Mouse (Mus musculus): ENCODE measurements around the gene Sdhaf1. TPM values are rescaled to one million over a fixed set of nuclear protein-coding genes. Genes with fewer than 3 reads are reported as not detected.

Sdhaf1 gene
- polyA plus RNA-seq, 1 experiment: 0.47 TPM

- no peaks in the 10 kb centered on the region for H3K36me3 ChIP-seq (ENCODE audit: control insufficient read depth)
- H3K4me3 ChIP-seq (replicated peaks): no peak overlapping the region
- H3K9me3 ChIP-seq (ENCODE audit: control insufficient read depth, low read length): no peaks in the 10 kb centered on the region
- peaks cover 32% of the 10 kb centered on the region for H3K27me3 ChIP-seq (ENCODE audit: control insufficient read depth)
- no peaks in the 10 kb centered on the region for H3K4me1 ChIP-seq (ENCODE audit: control insufficient read depth)
- TF ChIP-seq GATA1 (IDR thresholded peaks at IDR 0.05; ENCODE audit: low read length) (no peak), TAL1 (IDR thresholded peaks at IDR 0.05; ENCODE audit: low read length) (no peak)
Observed at GRCm38 (mm10) chr7:30331887-30332286, 8.2 kb upstream of the Sdhaf1 start.

DNA sequence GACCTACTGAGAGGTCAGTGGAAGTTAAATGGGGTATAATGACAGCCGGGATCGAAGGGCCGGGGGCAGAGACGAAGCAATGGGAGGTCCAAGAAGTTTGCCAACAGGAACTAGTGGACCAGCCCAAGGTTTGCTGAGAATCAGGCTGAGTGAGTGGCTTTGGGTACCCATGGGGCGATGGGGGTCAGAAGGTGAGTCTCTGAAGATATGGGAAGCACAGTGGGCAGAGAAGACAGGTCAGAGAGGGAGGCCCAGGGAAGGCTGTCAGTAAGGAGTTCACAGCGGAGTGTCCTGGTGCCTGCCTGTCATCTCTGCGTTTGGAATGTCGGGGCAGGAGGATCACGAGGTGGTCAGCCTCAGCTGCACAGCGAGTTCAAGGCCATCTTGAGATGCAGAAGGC is 4.7 kb upstream of the Sdhaf1 start:
- Histone ChIP-seq H3K9me3 (ENCODE audit: control insufficient read depth, low read length) (0 out of 2 replicates have a peak, but pooled peaks cover 3% of the 10 kb centered on the region), H3K4me1 (ENCODE audit: control insufficient read depth) (no peaks in the 10 kb centered on the region), H3K4me3 (replicated peaks) (no peak overlapping the region), H3K27me3 (ENCODE audit: control insufficient read depth) (peaks cover 13% of the 10 kb centered on the region), H3K36me3 (ENCODE audit: control insufficient read depth) (no peaks in the 10 kb centered on the region)
- TF ChIP-seq GATA1 (IDR thresholded peaks at IDR 0.05; ENCODE audit: low read length): no peak
- TF ChIP-seq TAL1 (IDR thresholded peaks at IDR 0.05; ENCODE audit: low read length): no peak

- Histone ChIP-seq H3K27me3 (ENCODE audit: control insufficient read depth) (peaks cover 12% of the 10 kb centered on the region), H3K4me3 (replicated peaks) (no peak overlapping the region), H3K9me3 (ENCODE audit: control insufficient read depth, low read length) (0 out of 2 replicates have a peak, but pooled peaks cover 3% of the 10 kb centered on the region), H3K36me3 (ENCODE audit: control insufficient read depth) (no peaks in the 10 kb centered on the region), H3K4me1 (ENCODE audit: control insufficient read depth) (peaks cover 10% of the 10 kb centered on the region)
- TF ChIP-seq TAL1 (IDR thresholded peaks at IDR 0.05; ENCODE audit: low read length): no peak
- no peak for TF ChIP-seq GATA1 (IDR thresholded peaks at IDR 0.05; ENCODE audit: low read length)
Observed at GRCm38 (mm10) chr7:30327140-30327539, 3.4 kb upstream of the Sdhaf1 start.

DNA sequence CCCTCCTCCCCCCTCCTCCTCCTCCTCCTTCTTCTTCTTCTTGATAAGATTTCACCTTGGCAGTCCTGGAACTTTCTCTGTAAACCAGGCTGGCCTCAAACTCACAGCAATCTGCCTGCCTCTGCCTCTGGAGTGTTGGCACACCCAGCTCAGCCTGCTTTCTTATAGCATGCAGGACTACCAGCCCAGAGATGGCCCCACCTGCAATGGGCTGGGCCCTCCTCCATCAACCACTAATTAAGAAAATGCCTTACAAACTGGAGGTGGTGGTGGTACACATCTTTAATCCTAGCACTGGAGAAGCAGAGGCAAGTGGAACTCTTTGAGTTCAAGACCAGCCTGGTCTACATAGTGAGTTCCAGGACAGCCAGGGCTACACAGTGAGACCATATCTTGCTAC is 2.7 kb upstream of the Sdhaf1 start:
- TF ChIP-seq TAL1 (IDR thresholded peaks at IDR 0.05; ENCODE audit: low read length) (no peak), GATA1 (IDR thresholded peaks at IDR 0.05; ENCODE audit: low read length) (no peak)
- H3K9me3 ChIP-seq (ENCODE audit: control insufficient read depth, low read length): 0 out of 2 replicates have a peak, but pooled peaks cover 3% of the 10 kb centered on the region

GRCm38 (mm10) chr7:30325364-30325763 is 1.7 kb upstream of the Sdhaf1 start:
- H3K27me3 ChIP-seq (ENCODE audit: control insufficient read depth): peaks cover 6% of the 10 kb centered on the region
- H3K4me1 ChIP-seq (ENCODE audit: control insufficient read depth): peaks cover 26% of the 10 kb centered on the region
- TF ChIP-seq TAL1 (IDR thresholded peaks at IDR 0.05; ENCODE audit: low read length): no peak
- TF ChIP-seq GATA1 (IDR thresholded peaks at IDR 0.05; ENCODE audit: low read length): no peak
- H3K36me3 ChIP-seq (ENCODE audit: control insufficient read depth): no peaks in the 10 kb centered on the region
- H3K9me3 ChIP-seq (ENCODE audit: control insufficient read depth, low read length): 0 out of 2 replicates have a peak, but pooled peaks cover 3% of the 10 kb centered on the region
- H3K4me3 ChIP-seq (replicated peaks): no peak overlapping the region

More for the DNA sequence above, 2.7 kb upstream of the Sdhaf1 start:
- Histone ChIP-seq H3K27me3 (ENCODE audit: control insufficient read depth) (peaks cover 8% of the 10 kb centered on the region), H3K4me3 (replicated peaks) (no peak overlapping the region), H3K36me3 (ENCODE audit: control insufficient read depth) (no peaks in the 10 kb centered on the region), H3K4me1 (ENCODE audit: control insufficient read depth) (peaks cover 18% of the 10 kb centered on the region)

DNA sequence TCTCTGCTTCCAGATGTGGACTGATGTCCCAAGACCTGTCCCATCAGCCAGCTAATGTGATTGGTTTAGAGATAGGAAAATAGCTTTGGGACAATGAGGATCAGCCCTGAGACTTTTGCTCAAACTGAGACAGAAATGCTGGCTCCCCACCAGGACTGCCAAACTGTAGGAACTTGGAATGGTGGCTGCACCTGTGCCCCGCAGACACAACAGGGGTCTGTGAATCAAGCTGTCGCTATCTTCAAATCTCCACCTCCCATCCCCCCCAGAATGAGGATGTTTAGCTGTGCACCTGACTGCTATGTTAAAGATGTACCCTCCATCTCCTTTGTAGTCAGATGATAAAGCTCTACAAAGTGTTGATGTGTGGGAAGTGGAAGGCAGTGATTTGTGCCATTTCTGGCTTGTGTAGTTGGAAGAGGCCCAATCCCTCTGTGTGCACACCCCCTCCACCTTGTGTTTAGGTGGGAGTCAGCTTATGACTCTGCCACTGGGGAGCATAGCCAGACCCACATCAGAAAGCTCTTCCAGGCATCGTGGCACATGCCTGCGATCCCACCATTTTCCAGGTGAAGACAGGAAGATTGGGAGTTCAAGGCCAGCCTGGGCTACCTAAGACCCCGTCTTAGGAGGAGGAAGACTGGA is 727 bp upstream of the Sdhaf1 start:
- Histone ChIP-seq H3K9me3 (ENCODE audit: control insufficient read depth, low read length) (0 out of 2 replicates have a peak, but pooled peaks cover 3% of the 10 kb centered on the region), H3K27me3 (ENCODE audit: control insufficient read depth) (peaks cover 3% of the 10 kb centered on the region), H3K4me3 (replicated peaks) (no peak overlapping the region), H3K4me1 (ENCODE audit: control insufficient read depth) (peaks cover 34% of the 10 kb centered on the region), H3K36me3 (ENCODE audit: control insufficient read depth) (no peaks in the 10 kb centered on the region)
- no peak for TF ChIP-seq GATA1 (IDR thresholded peaks at IDR 0.05; ENCODE audit: low read length)
- TF ChIP-seq TAL1 (IDR thresholded peaks at IDR 0.05; ENCODE audit: low read length): no peak

DNA sequence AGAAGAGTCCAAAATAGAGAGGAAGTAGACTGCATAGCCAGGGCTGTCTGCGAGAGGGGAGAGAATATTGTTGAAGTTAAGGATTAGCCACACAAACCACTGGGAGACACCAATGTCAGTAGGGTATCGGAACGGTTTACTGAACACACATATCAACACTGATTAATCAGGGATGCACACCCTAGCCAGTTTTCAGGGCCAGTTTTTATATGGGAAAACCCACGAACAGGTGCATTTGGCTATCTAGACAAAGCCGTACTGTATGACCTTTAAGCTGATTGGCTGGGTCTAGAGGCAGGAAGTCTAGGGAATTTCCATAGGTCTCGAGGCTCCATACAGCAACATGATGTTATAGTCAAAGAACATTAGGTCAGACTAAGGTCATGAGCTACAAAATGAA is 830 bp downstream of the Sdhaf1 start:
- Histone ChIP-seq H3K9me3 (ENCODE audit: control insufficient read depth, low read length) (0 out of 2 replicates have a peak, but pooled peaks cover 3% of the 10 kb centered on the region), H3K4me1 (ENCODE audit: control insufficient read depth) (peaks cover 34% of the 10 kb centered on the region), H3K36me3 (ENCODE audit: control insufficient read depth) (no peaks in the 10 kb centered on the region; the same call in 1 of the 2 replicates), H3K4me3 (replicated peaks) (peak overlapping the region; percentile 82), H3K27me3 (ENCODE audit: control insufficient read depth) (peaks cover 3% of the 10 kb centered on the region)
- no peak for TF ChIP-seq GATA1 (IDR thresholded peaks at IDR 0.05; ENCODE audit: low read length)
- no peak for TF ChIP-seq TAL1 (IDR thresholded peaks at IDR 0.05; ENCODE audit: low read length)

GRCm38 (mm10) chr7:30322285-30322667 is 1.4 kb downstream of the Sdhaf1 start:
- no peaks in the 10 kb centered on the region; the same call in 1 of the 2 replicates for H3K36me3 ChIP-seq (ENCODE audit: control insufficient read depth)
- H3K4me3 ChIP-seq (replicated peaks): peak overlapping the region; percentile 82
- 0 out of 2 replicates have a peak, but pooled peaks cover 3% of the 10 kb centered on the region for H3K9me3 ChIP-seq (ENCODE audit: control insufficient read depth, low read length)
- TF ChIP-seq GATA1 (IDR thresholded peaks at IDR 0.05; ENCODE audit: low read length) (no peak), TAL1 (IDR thresholded peaks at IDR 0.05; ENCODE audit: low read length) (no peak)
- H3K4me1 ChIP-seq (ENCODE audit: control insufficient read depth): peaks cover 34% of the 10 kb centered on the region
- H3K27me3 ChIP-seq (ENCODE audit: control insufficient read depth): peaks cover 3% of the 10 kb centered on the region

DNA sequence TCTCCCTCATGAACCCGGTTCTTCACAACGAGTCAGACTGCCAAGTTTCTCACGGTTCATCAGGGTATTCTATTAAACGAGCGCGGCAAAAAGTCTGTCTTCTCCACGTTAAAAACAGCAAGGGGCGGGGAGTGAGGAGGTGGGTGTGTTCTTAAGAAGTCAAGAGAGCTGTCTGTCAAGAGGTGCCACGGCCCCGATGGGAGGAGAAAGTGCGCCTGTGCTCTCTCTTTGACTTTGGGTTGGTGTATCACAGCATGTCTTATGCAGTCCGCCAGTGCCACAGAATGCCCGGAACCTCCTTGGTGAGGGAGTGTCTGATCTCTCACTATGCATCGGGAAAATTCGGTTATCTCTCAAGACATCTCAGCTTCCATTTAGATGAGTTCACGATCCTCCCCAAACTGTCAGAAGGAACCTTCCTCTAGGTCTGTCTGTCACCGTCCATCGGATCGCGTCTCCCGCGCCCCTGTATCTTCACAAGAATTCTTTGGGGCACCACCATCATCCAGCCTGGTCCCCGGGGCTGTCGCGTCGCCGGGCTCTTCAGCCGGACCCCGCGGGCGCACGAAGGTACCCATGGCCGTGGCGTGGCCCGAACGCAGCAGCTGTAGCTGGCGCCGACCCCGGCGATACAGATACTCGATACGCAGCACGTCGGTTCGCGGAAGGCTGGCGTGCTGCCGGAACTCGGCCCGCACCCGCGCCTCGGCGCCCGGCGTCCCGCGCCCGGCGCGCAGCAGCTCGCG is 2.0 kb downstream of the Sdhaf1 start, which contains the start of gene E130208F15Rik:
Gene E130208F15Rik, plus strand, starts transcription at position 202 of the 746 bp plus-strand sequence.
- 0 out of 2 replicates have a peak, but pooled peaks cover 3% of the 10 kb centered on the region for H3K9me3 ChIP-seq (ENCODE audit: control insufficient read depth, low read length)
- H3K36me3 ChIP-seq (ENCODE audit: control insufficient read depth): no peaks in the 10 kb centered on the region; the same call in 1 of the 2 replicates
- H3K4me3 ChIP-seq (replicated peaks): peak within 1 kb of the TSS; percentile 82
- H3K27me3 ChIP-seq (ENCODE audit: control insufficient read depth): no peaks in the 10 kb centered on the region
- H3K4me1 ChIP-seq (ENCODE audit: control insufficient read depth): peaks cover 34% of the 10 kb centered on the region
- TF ChIP-seq TAL1 (IDR thresholded peaks at IDR 0.05; ENCODE audit: low read length) (no peak), GATA1 (IDR thresholded peaks at IDR 0.05; ENCODE audit: low read length) (no peak)

Measured in erythroblast, embryonic 14.5 days (primary cell).